Mouse (Mus musculus): ENCODE results near the gene Serpinb6b.

DNA sequence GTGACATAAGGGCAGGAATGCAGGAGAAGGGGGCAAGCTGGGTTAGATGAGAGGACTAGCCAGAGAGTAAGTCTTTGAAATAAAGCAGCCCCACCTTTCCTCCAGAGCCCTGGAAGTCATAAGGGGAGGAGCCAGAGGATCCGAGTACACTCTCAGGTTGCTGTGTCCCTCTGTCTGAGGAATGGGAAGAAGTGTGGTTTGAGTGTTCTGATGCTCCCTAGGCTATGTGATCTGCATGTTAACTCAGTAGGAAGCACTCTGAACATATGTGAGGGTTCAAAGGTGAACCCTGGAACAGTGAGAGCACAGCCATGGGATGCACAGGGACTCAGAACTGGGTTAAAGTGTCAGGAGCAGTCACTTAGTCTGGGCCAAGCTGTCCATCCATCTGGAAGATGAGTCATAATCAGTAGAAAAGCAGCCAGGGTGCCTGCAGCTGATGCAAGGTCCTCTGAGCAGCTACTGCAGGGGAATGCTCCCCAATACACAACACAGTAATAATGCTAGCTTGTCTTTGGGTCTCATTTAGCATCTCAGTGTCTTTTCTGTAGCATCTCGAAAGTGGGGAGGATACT, 40.6 kb downstream of the Serpinb6b start:
- TF ChIP-seq CTCF (conservative IDR thresholded peaks at IDR 0.05 in 1 of 2, IDR thresholded peaks at IDR 0.05 in 1 of 2; ENCODE audit: low read depth in 2 of 2, low read length in 2 of 2) = no peak
- no peak for TF ChIP-seq ZNF384 (IDR thresholded peaks at IDR 0.05; ENCODE audit: low read depth, low read length)

Measured in CH12.LX (cell line).